In genomic region chr2:27573628-27573966, GRCm38 (mm10) we compare ENCODE assay signal across 12 mouse cellular contexts. TPM values are rescaled to one million over a fixed set of nuclear protein-coding genes. Genes with fewer than 3 reads are reported as not detected.
DNase-seq lines count a peak whose midpoint lies in the region; ATAC-seq and TF ChIP-seq lines count a peak whose summit lies in the region.
"Had no signal": no experiment of that assay in that cellular context is flagged by ENCODE, and none has a peak within 500 bp of the region (broad histone marks: within the 10 kb centered on the region; RNA-seq: fewer than 3 reads in every experiment).

No protein-coding gene starts in this region.

- H3K4me2 ChIP-seq in hindbrain, embryonic 12.5 days (replicated peaks) = 0 out of 2 replicates have a peak overlapping the region, but pooled peaks have one; percentile 7
- peak overlapping the region; percentile 44; the same call in 1 of the 2 replicates for H3K4me2 ChIP-seq in midbrain, embryonic 14.5 days (ENCODE audit: low read length)
- H3K4me2 ChIP-seq: embryonic facial prominence, embryonic 12.5 days; lung, embryonic 14.5 days had no signal

- peaks cover 18% of the 10 kb centered on the region for H3K27me3 ChIP-seq in hindbrain, embryonic 12.5 days
- no peaks in the 10 kb centered on the region for H3K27me3 ChIP-seq in midbrain, embryonic 14.5 days (ENCODE audit: control insufficient read depth, insufficient read depth, low read length)
- H3K27me3 ChIP-seq: embryonic facial prominence, embryonic 12.5 days had no signal

- peak overlapping the region; percentile 52 for H3K27ac ChIP-seq in layer of hippocampus, adult 2 months
- H3K27ac ChIP-seq in cortical plate, adult 2 months (ENCODE audit: insufficient read depth, low read length) = no peak overlapping the region
- peak overlapping the region; percentile 7; the same call in 1 of the 2 replicates for H3K27ac ChIP-seq in hindbrain, embryonic 12.5 days
- H3K27ac ChIP-seq in midbrain, embryonic 14.5 days (replicated peaks; ENCODE audit: low read depth, low read length) = peak overlapping the region; percentile 70
- H3K27ac ChIP-seq: embryonic facial prominence, embryonic 12.5 days had no signal

- no peak overlapping the region for H3K9ac ChIP-seq in hindbrain, embryonic 12.5 days
- H3K9ac ChIP-seq in midbrain, embryonic 14.5 days (replicated peaks; ENCODE audit: low read length) = no peak overlapping the region; the same call in 1 of the 2 replicates
- H3K9ac ChIP-seq: embryonic facial prominence, embryonic 12.5 days; lung, embryonic 14.5 days had no signal

- no peaks in the 10 kb centered on the region for H3K9me3 ChIP-seq in hindbrain, embryonic 12.5 days (replicated peaks)
- H3K9me3 ChIP-seq in midbrain, embryonic 14.5 days (ENCODE audit: control insufficient read depth, low read length) = no peaks in the 10 kb centered on the region
- H3K9me3 ChIP-seq: embryonic facial prominence, embryonic 12.5 days had no signal

- H3K4me3 ChIP-seq in layer of hippocampus, adult 2 months = peak overlapping the region; percentile 41; the same call in 1 of the 2 replicates
- H3K4me3 ChIP-seq in cortical plate, adult 2 months (ENCODE audit: insufficient read depth, low read length) = peak overlapping the region; percentile 6; the same call in 1 of the 2 replicates
- H3K4me3 ChIP-seq in hindbrain, embryonic 12.5 days = no peak overlapping the region
- no peak overlapping the region for H3K4me3 ChIP-seq in midbrain, embryonic 14.5 days (replicated peaks; ENCODE audit: low read depth, low read length)
- H3K4me3 ChIP-seq: embryonic facial prominence, embryonic 12.5 days; megakaryocyte, embryonic 14.5 days had no signal

- ATAC-seq in hindbrain, embryonic 12.5 days (ENCODE audit: low FRiP score) = peak; percentile 11; the same call in 1 of the 2 replicates
- ATAC-seq in midbrain, embryonic 14.5 days (ENCODE audit: low FRiP score, low TSS enrichment) = no peak

- WGBS in hindbrain, embryonic 12.5 days = 65% methylated on average over 8 of the region's 8 CpGs
- 83% methylated on average over 8 of the region's 8 CpGs for whole genome bisulfite sequencing in midbrain, embryonic 14.5 days

- no peak for TF ChIP-seq CTCF in layer of hippocampus, adult 2 months (conservative IDR thresholded peaks at IDR 0.05)
- no peak for TF ChIP-seq CTCF in cortical plate, adult 2 months (IDR thresholded peaks at IDR 0.05; ENCODE audit: extremely low read depth, insufficient read depth, low read length)

- no peaks in the 10 kb centered on the region for H3K36me3 ChIP-seq in hindbrain, embryonic 12.5 days
- H3K36me3 ChIP-seq in midbrain, embryonic 14.5 days (ENCODE audit: control insufficient read depth, insufficient read depth, low read length) = no peaks in the 10 kb centered on the region
- H3K36me3 ChIP-seq: embryonic facial prominence, embryonic 12.5 days had no signal

- peaks cover 4% of the 10 kb centered on the region for H3K4me1 ChIP-seq in cortical plate, adult 2 months (ENCODE audit: control insufficient read depth, insufficient read depth, low read length)
- peaks cover 23% of the 10 kb centered on the region for H3K4me1 ChIP-seq in hindbrain, embryonic 12.5 days
- peaks cover 22% of the 10 kb centered on the region for H3K4me1 ChIP-seq in midbrain, embryonic 14.5 days (ENCODE audit: control insufficient read depth, insufficient read depth, low read length)

- DNase-seq in layer of hippocampus, adult 2 months (ENCODE audit: low spot score in 2 of 2) = no peak
- no peak for DNase-seq in layer of hippocampus, adult 11-12 months (ENCODE audit: low spot score)
- DNase-seq in midbrain, embryonic 14.5 days = no peak
- no peak for DNase-seq in adrenal gland, adult (ENCODE audit: inconsistent age in 2 of 2, low spot score in 1 of 2)
- no peak for DNase-seq in T-cell, adult 2 months (ENCODE audit: low spot score)
- no peak for DNase-seq in adrenal gland, postnatal 14 days
- DNase-seq: thymus, postnatal 4 days had no signal

- TF ChIP-seq POLR2A in cortical plate, adult 2 months (IDR thresholded peaks at IDR 0.05; ENCODE audit: extremely low read depth, insufficient read depth, low read length) = no peak

RNA-seq across cellular contexts. Expression of gene Wdr5, which starts 58.6 kb away (rescaled TPM):
- total RNA-seq in layer of hippocampus, adult 2 months (2021) = 10 to 100 TPM; 24.8 to 28.9 TPM
- polyA plus RNA-seq in cortical plate, adult 2 months (2012; rRNA removed) = 27.6 and 28.7 TPM in 2 replicates
- 51.4 and 55.3 TPM in 2 replicates for polyA plus RNA-seq in hindbrain, embryonic 12.5 days (2016; fragmentation: Nextera tagmentation; extraction: Ambion mirVana)
- 31.9 and 44.2 TPM in 2 replicates for polyA plus RNA-seq in midbrain, embryonic 14.5 days (2014; fragmentation: Nextera tagmentation; extraction: Ambion mirVana)
- total RNA-seq in adrenal gland, postnatal 14 days (2021) = 32.7 and 39.0 TPM in 2 replicates

Comparison
In these comparisons a context has a peak if more than half of its experiments do, and no peak if none do; other contexts are left out.
1. H3K4me3 ChIP-seq: peak in layer of hippocampus, adult 2 months (single experiment) and cortical plate, adult 2 months (single experiment); none in hindbrain, embryonic 12.5 days (single experiment) and midbrain, embryonic 14.5 days (single experiment).